Mouse (Mus musculus): ENCODE results near the gene Lcn4. TPM values are rescaled to one million over a fixed set of nuclear protein-coding genes. Genes with fewer than 3 reads are reported as not detected.

The Lcn4 gene
- polyA plus RNA-seq (2015; fragmentation: Illumina TruSeq; extraction: RNeasy Lipid Tissue Mini Kit (QIAGEN cat#74804); ENCODE audit: low read depth, low replicate concordance): not detected

GRCm38 (mm10) chr2:26671182-26671581 is at the start of gene Lcn4:
TSS of gene Lcn4 (minus strand) at chr2:26671282.

GRCm38 (mm10) chr2:26627921-26628739 is 43.0 kb downstream of the Lcn4 start, which contains the start of gene Fam69b:
TSS of gene Fam69b (plus strand) at chr2:26628457.

Other genes with a start within 250 kb of the Lcn4 start
- 26.0 TPM for gene Sec16a, start 226.1 kb downstream of the Lcn4 start, polyA plus RNA-seq (2015; fragmentation: Illumina TruSeq; extraction: RNeasy Lipid Tissue Mini Kit (QIAGEN cat#74804); ENCODE audit: low read depth, low replicate concordance)
- gene Notch1, start 154.6 kb downstream of the Lcn4 start, polyA plus RNA-seq (2015; fragmentation: Illumina TruSeq; extraction: RNeasy Lipid Tissue Mini Kit (QIAGEN cat#74804); ENCODE audit: low read depth, low replicate concordance): 7.8 TPM
- 88.0 TPM for gene Egfl7, start 91.3 kb downstream of the Lcn4 start, polyA plus RNA-seq (2015; fragmentation: Illumina TruSeq; extraction: RNeasy Lipid Tissue Mini Kit (QIAGEN cat#74804); ENCODE audit: low read depth, low replicate concordance)
- gene Gm20532, start 84.6 kb downstream of the Lcn4 start, polyA plus RNA-seq (2015; fragmentation: Illumina TruSeq; extraction: RNeasy Lipid Tissue Mini Kit (QIAGEN cat#74804); ENCODE audit: low read depth, low replicate concordance): not detected
- gene Agpat2, start 66.9 kb downstream of the Lcn4 start, polyA plus RNA-seq (2015; fragmentation: Illumina TruSeq; extraction: RNeasy Lipid Tissue Mini Kit (QIAGEN cat#74804); ENCODE audit: low read depth, low replicate concordance): 1.7 TPM
- gene Fam69b, start 42.8 kb downstream of the Lcn4 start, polyA plus RNA-seq (2015; fragmentation: Illumina TruSeq; extraction: RNeasy Lipid Tissue Mini Kit (QIAGEN cat#74804); ENCODE audit: low read depth, low replicate concordance): 82.0 TPM
- not detected for gene Abo, start 193.7 kb upstream of the Lcn4 start, polyA plus RNA-seq (2015; fragmentation: Illumina TruSeq; extraction: RNeasy Lipid Tissue Mini Kit (QIAGEN cat#74804); ENCODE audit: low read depth, low replicate concordance)
- 20.5 TPM for gene Surf6, start 231.6 kb upstream of the Lcn4 start, polyA plus RNA-seq (2015; fragmentation: Illumina TruSeq; extraction: RNeasy Lipid Tissue Mini Kit (QIAGEN cat#74804); ENCODE audit: low read depth, low replicate concordance)
- gene Med22, start 239.4 kb upstream of the Lcn4 start, polyA plus RNA-seq (2015; fragmentation: Illumina TruSeq; extraction: RNeasy Lipid Tissue Mini Kit (QIAGEN cat#74804); ENCODE audit: low read depth, low replicate concordance): 54.1 TPM
- 866 TPM for gene Rpl7a, start 239.5 kb upstream of the Lcn4 start, polyA plus RNA-seq (2015; fragmentation: Illumina TruSeq; extraction: RNeasy Lipid Tissue Mini Kit (QIAGEN cat#74804); ENCODE audit: low read depth, low replicate concordance)
- 68.7 TPM for gene Surf2, start 245.1 kb upstream of the Lcn4 start, polyA plus RNA-seq (2015; fragmentation: Illumina TruSeq; extraction: RNeasy Lipid Tissue Mini Kit (QIAGEN cat#74804); ENCODE audit: low read depth, low replicate concordance)
- 161 TPM for gene Surf1, start 245.2 kb upstream of the Lcn4 start, polyA plus RNA-seq (2015; fragmentation: Illumina TruSeq; extraction: RNeasy Lipid Tissue Mini Kit (QIAGEN cat#74804); ENCODE audit: low read depth, low replicate concordance)